Mouse (Mus musculus): ENCODE results near the gene Cd180.

- TF ChIP-seq POLR2A (IDR thresholded peaks at IDR 0.05; ENCODE audit: borderline replicate concordance, extremely low read depth, low read depth, low read length) (no peak), CTCF (IDR thresholded peaks at IDR 0.05; ENCODE audit: insufficient read depth, low read length) (no peak)
These were observed 24.4 kb upstream of the Cd180 start for GRCm38 (mm10) chr13:102668933-102669332.
